8 mouse cellular contexts compared by ENCODE assay signal in the genomic region with DNA sequence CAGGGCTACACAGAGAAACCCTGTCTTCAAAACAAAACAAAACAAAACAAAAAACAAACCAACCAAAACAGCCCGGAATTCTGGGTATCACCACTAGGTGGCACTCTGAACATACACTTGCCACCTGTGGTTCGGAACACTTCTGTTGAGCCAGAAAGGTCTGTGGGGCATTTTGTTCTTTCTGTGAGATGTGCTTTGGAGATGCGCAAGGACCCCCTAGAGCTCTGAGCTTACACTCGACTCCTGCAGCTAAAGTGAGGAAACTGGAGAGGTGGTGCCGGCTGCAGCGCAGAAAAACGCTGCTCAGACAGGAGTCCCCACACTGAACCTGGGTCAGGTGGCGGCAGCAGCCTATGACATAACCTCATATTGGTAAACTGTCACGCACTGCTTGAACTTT. TPM values are rescaled to one million over a fixed set of nuclear protein-coding genes. Genes with fewer than 3 reads are reported as not detected.
DNase-seq lines count a peak whose midpoint lies in the region; ATAC-seq and TF ChIP-seq lines count a peak whose summit lies in the region.

No protein-coding gene starts in this region.

- no peaks in the 10 kb centered on the region for H3K36me3 ChIP-seq in C2C12 (ENCODE audit: control insufficient read depth, insufficient read depth)
- H3K36me3 ChIP-seq in heart, embryonic 13.5 days, result no peaks in the 10 kb centered on the region
- no peaks in the 10 kb centered on the region for H3K36me3 ChIP-seq in kidney, embryonic 15.5 days
- H3K36me3 ChIP-seq in liver, embryonic 11.5 days (ENCODE audit: control insufficient read depth, insufficient read depth, low read length), result no peaks in the 10 kb centered on the region
- no peaks in the 10 kb centered on the region for H3K36me3 ChIP-seq in neural tube, embryonic 11.5 days (ENCODE audit: control insufficient read depth, insufficient read depth, low read length)

- WGBS in heart, embryonic 13.5 days, result 18% methylated on average over 9 of the region's 9 CpGs
- 18% methylated on average over 9 of the region's 9 CpGs for WGBS in kidney, embryonic 15.5 days
- 21% methylated on average over 9 of the region's 9 CpGs for WGBS in liver, embryonic 11.5 days
- 18% methylated on average over 9 of the region's 9 CpGs for WGBS in neural tube, embryonic 11.5 days

- H3K27me3 ChIP-seq in C2C12 (ENCODE audit: control insufficient read depth, insufficient read depth, insufficient read length), result no peaks in the 10 kb centered on the region
- peaks cover 25% of the 10 kb centered on the region; the same call in 1 of the 2 replicates for H3K27me3 ChIP-seq in heart, embryonic 13.5 days (replicated peaks)
- no peaks in the 10 kb centered on the region for H3K27me3 ChIP-seq in kidney, embryonic 15.5 days
- H3K27me3 ChIP-seq in liver, embryonic 11.5 days (replicated peaks; ENCODE audit: control insufficient read depth, insufficient read depth, low read length), result peaks cover 4% of the 10 kb centered on the region
- H3K27me3 ChIP-seq in neural tube, embryonic 11.5 days (ENCODE audit: control insufficient read depth, insufficient read depth, low read length), result no peaks in the 10 kb centered on the region

- no peak overlapping the region for H3ac ChIP-seq in C2C12 (ENCODE audit: control insufficient read depth, insufficient read length, low read depth)

- H3K9me3 ChIP-seq in heart, embryonic 13.5 days, result no peaks in the 10 kb centered on the region
- H3K9me3 ChIP-seq in kidney, embryonic 15.5 days (replicated peaks), result no peaks in the 10 kb centered on the region
- H3K9me3 ChIP-seq in liver, embryonic 11.5 days (ENCODE audit: control insufficient read depth, low read length), result no peaks in the 10 kb centered on the region
- no peaks in the 10 kb centered on the region for H3K9me3 ChIP-seq in neural tube, embryonic 11.5 days (ENCODE audit: control insufficient read depth, low read length)

- no peak overlapping the region for H3K9ac ChIP-seq in heart, embryonic 13.5 days
- H3K9ac ChIP-seq in kidney, embryonic 15.5 days, result no peak overlapping the region
- no peak overlapping the region for H3K9ac ChIP-seq in liver, embryonic 11.5 days (ENCODE audit: low read depth, low read length)
- H3K9ac ChIP-seq in neural tube, embryonic 11.5 days (ENCODE audit: low read length), result no peak overlapping the region

- peak; percentile 64 to 67 for DNase-seq in adrenal gland, adult 18-20 months (ENCODE audit: low spot score in 2 of 2)
- DNase-seq in embryo, embryonic 9.5 days (ENCODE audit: extremely low spot score), result peak; percentile 73
- peak; percentile 57 for DNase-seq in liver, embryonic 11.5 days (ENCODE audit: low spot score)
- peak; percentile 71 for DNase-seq in neural tube, embryonic 11.5 days (ENCODE audit: low spot score)
- peak; percentile 81 for DNase-seq in testis, postnatal 10 days (ENCODE audit: low spot score)

- no peaks in the 10 kb centered on the region for H3K79me3 ChIP-seq in C2C12 (ENCODE audit: low read depth)

- no peak overlapping the region for H3K4me3 ChIP-seq in C2C12 (ENCODE audit: insufficient read depth, poor library complexity, severe bottlenecking)
- H3K4me3 ChIP-seq in heart, embryonic 13.5 days, result 0 out of 2 replicates have a peak overlapping the region, but pooled peaks have one; percentile 16
- no peak overlapping the region for H3K4me3 ChIP-seq in kidney, embryonic 15.5 days (replicated peaks)
- H3K4me3 ChIP-seq in liver, embryonic 11.5 days (ENCODE audit: low read depth, low read length), result no peak overlapping the region
- H3K4me3 ChIP-seq in neural tube, embryonic 11.5 days (ENCODE audit: low read depth, low read length), result no peak overlapping the region

- H3K4me1 ChIP-seq in heart, embryonic 13.5 days, result peaks cover 9% of the 10 kb centered on the region
- peaks cover 5% of the 10 kb centered on the region for H3K4me1 ChIP-seq in kidney, embryonic 15.5 days
- peaks cover 7% of the 10 kb centered on the region; the same call in 1 of the 2 replicates for H3K4me1 ChIP-seq in liver, embryonic 11.5 days (replicated peaks; ENCODE audit: control insufficient read depth, insufficient read depth, low read length)
- H3K4me1 ChIP-seq in neural tube, embryonic 11.5 days (ENCODE audit: control insufficient read depth, insufficient read depth, low read length), result no peaks in the 10 kb centered on the region

- ATAC-seq in heart, embryonic 13.5 days (ENCODE audit: extremely low read depth, insufficient number of reproducible peaks, low FRiP score, low TSS enrichment), result no peak
- ATAC-seq in kidney, embryonic 15.5 days (replicated peaks; ENCODE audit: low FRiP score), result peak; percentile 54; the same call in 1 of the 2 replicates
- ATAC-seq in liver, embryonic 11.5 days (replicated peaks; ENCODE audit: low FRiP score), result no peak
- no peak for ATAC-seq in neural tube, embryonic 11.5 days (ENCODE audit: insufficient read depth, low FRiP score, low TSS enrichment)

- H3K4me2 ChIP-seq in heart, embryonic 13.5 days, result peak overlapping the region; percentile 36
- peak overlapping the region; percentile 37 for H3K4me2 ChIP-seq in kidney, embryonic 15.5 days
- H3K4me2 ChIP-seq in liver, embryonic 11.5 days, result 0 out of 2 replicates have a peak overlapping the region, but pooled peaks have one; percentile 0
- H3K4me2 ChIP-seq in neural tube, embryonic 11.5 days (ENCODE audit: low read depth), result no peak overlapping the region

- no peak overlapping the region for H3K27ac ChIP-seq in heart, embryonic 13.5 days (replicated peaks)
- H3K27ac ChIP-seq in kidney, embryonic 15.5 days, result no peak overlapping the region
- no peak overlapping the region for H3K27ac ChIP-seq in liver, embryonic 11.5 days (ENCODE audit: low read depth, low read length)
- H3K27ac ChIP-seq in neural tube, embryonic 11.5 days (ENCODE audit: low read depth, low read length), result no peak overlapping the region

- H3K79me2 ChIP-seq in C2C12 (ENCODE audit: control insufficient read depth, insufficient read depth), result no peaks in the 10 kb centered on the region

- peak; percentile 33 for TF ChIP-seq CTCF in C2C12 (IDR thresholded peaks at IDR 0.05; ENCODE audit: control insufficient read depth, insufficient read depth, insufficient read length)

TF ChIP-seq in C2C12, 6 proteins besides CTCF, POLR2A, EP300 and RAD21:
- TF ChIP-seq FOSL1 (IDR thresholded peaks at IDR 0.05; ENCODE audit: insufficient read depth, low read length, poor library complexity, severe bottlenecking) (no peak), USF1 (IDR thresholded peaks at IDR 0.05; ENCODE audit: low read depth) (no peak), CEBPB (IDR thresholded peaks at IDR 0.05; ENCODE audit: low read depth) (no peak), MYOD1 (IDR thresholded peaks at IDR 0.05; ENCODE audit: control insufficient read depth, insufficient read length, low read depth) (no peak), MYOG (IDR thresholded peaks at IDR 0.05; ENCODE audit: control insufficient read depth, extremely low read depth, insufficient read length) (no peak), MAX (IDR thresholded peaks at IDR 0.05) (no peak)

RNA-seq across cellular contexts. Expression of a gene that starts 43.0 kb away (rescaled TPM):
- polyA plus RNA-seq in C2C12 (2012; fragmentation: generic; extraction: Trizol), result 1.3 TPM
- 1 to 10 TPM; 1.4 to 2.0 TPM for total RNA-seq in adrenal gland, adult 18-20 months (2021)
- polyA plus RNA-seq in heart, embryonic 13.5 days (2015; fragmentation: Nextera tagmentation; extraction: Ambion mirVana), result 0.22 and 0.36 TPM in 2 replicates
- polyA plus RNA-seq in kidney, embryonic 15.5 days (2015; fragmentation: Nextera tagmentation; extraction: Ambion mirVana), result 0.19 and 0.24 TPM in 2 replicates
- polyA plus RNA-seq in liver, embryonic 11.5 days (2014; fragmentation: Nextera tagmentation; extraction: Ambion mirVana), result 0.45 and 0.75 TPM in 2 replicates
- polyA plus RNA-seq in neural tube, embryonic 11.5 days (2014; fragmentation: Nextera tagmentation; extraction: Ambion mirVana), result 0.43 and 0.64 TPM in 2 replicates
